Mouse (Mus musculus): ENCODE measurements around the gene Zc2hc1c. TPM values are rescaled to one million over a fixed set of nuclear protein-coding genes. Genes with fewer than 3 reads are reported as not detected.

Zc2hc1c gene
- polyA plus RNA-seq, 1 experiment from 2014 or later = 2.1 TPM

DNA sequence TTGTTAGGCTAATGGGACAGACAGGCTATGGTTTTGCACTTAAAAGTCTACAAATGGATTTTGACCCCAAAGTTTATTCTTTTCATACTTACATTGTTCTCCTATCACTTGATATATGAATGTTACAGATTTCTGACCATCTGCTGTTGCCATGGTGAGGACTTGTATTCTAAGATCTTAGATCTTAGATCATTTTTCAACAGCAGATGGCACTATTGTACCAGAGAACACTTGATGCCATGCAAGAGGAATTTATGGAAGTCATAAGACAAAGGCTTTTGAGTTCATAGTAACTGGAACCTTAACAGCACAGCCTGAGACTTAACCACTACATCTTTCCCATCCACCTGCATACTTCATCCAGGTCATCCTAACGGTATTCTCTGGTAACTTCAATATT is 52.7 kb downstream of the Zc2hc1c start:
- H3K36me3 ChIP-seq (ENCODE audit: control insufficient read depth, insufficient read depth, low read length) = no peaks in the 10 kb centered on the region
- 53% methylated on average over 1 of the region's 1 CpGs for WGBS
- H3K4me3 ChIP-seq (replicated peaks; ENCODE audit: low read length) = no peak overlapping the region
- no peak overlapping the region for H3K27ac ChIP-seq (ENCODE audit: low read length)
- H3K27me3 ChIP-seq (ENCODE audit: control insufficient read depth, insufficient read depth, low read length) = no peaks in the 10 kb centered on the region
- no peaks in the 10 kb centered on the region for H3K9me3 ChIP-seq (replicated peaks; ENCODE audit: control insufficient read depth, low read length)
- ATAC-seq (ENCODE audit: insufficient read depth, low FRiP score) = no peak
- peaks cover 23% of the 10 kb centered on the region for H3K4me1 ChIP-seq (ENCODE audit: control insufficient read depth, insufficient read depth, low read length)
- no peak overlapping the region for H3K4me2 ChIP-seq (ENCODE audit: low read depth, low read length)
- H3K9ac ChIP-seq (ENCODE audit: low read length) = no peak overlapping the region

GRCm38 (mm10) chr12:85342310-85342709 is 53.9 kb downstream of the Zc2hc1c start:
- no peak overlapping the region for H3K9ac ChIP-seq (ENCODE audit: low read length)
- peaks cover 22% of the 10 kb centered on the region for H3K4me1 ChIP-seq (ENCODE audit: control insufficient read depth, insufficient read depth, low read length)
- H3K27ac ChIP-seq (ENCODE audit: low read length) = no peak overlapping the region
- H3K4me3 ChIP-seq (replicated peaks; ENCODE audit: low read length) = no peak overlapping the region
- H3K9me3 ChIP-seq (replicated peaks; ENCODE audit: control insufficient read depth, low read length) = no peaks in the 10 kb centered on the region
- WGBS = 71% methylated on average over 4 of the region's 4 CpGs
- ATAC-seq (ENCODE audit: insufficient read depth, low FRiP score) = no peak
- no peak overlapping the region for H3K4me2 ChIP-seq (ENCODE audit: low read depth, low read length)
- no peaks in the 10 kb centered on the region for H3K27me3 ChIP-seq (ENCODE audit: control insufficient read depth, insufficient read depth, low read length)
- H3K36me3 ChIP-seq (ENCODE audit: control insufficient read depth, insufficient read depth, low read length) = no peaks in the 10 kb centered on the region

DNA sequence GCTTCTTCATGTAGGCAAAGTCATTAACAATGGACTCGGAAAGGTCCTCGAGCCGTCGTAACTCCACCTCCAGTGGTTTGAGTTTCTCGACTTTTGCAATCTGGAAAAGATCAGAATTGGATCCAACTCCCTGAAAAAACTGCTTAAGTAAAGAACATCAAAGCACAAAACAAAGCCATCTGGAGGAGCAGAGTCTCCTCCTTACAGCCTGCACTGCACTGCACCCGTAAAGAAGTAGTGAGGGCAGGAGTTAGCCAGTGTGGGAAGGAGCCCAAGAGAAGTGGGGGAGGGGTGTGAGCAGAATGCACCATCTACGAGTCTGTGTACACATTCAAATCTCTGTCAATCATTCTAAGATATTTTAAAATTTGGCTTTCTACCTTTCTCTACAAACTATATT is 55.9 kb downstream of the Zc2hc1c start:
- Histone ChIP-seq H3K9ac (ENCODE audit: low read length) (no peak overlapping the region), H3K4me3 (replicated peaks; ENCODE audit: low read length) (no peak overlapping the region), H3K27ac (ENCODE audit: low read length) (no peak overlapping the region), H3K9me3 (replicated peaks; ENCODE audit: control insufficient read depth, low read length) (no peaks in the 10 kb centered on the region), H3K4me2 (ENCODE audit: low read depth, low read length) (no peak overlapping the region), H3K36me3 (ENCODE audit: control insufficient read depth, insufficient read depth, low read length) (0 out of 2 replicates have a peak, but pooled peaks cover 3% of the 10 kb centered on the region), H3K4me1 (ENCODE audit: control insufficient read depth, insufficient read depth, low read length) (peaks cover 11% of the 10 kb centered on the region; the same call in 1 of the 2 replicates), H3K27me3 (ENCODE audit: control insufficient read depth, insufficient read depth, low read length) (no peaks in the 10 kb centered on the region)
- WGBS = 63% methylated on average over 7 of the region's 7 CpGs
- ATAC-seq (ENCODE audit: insufficient read depth, low FRiP score) = no peak

DNA sequence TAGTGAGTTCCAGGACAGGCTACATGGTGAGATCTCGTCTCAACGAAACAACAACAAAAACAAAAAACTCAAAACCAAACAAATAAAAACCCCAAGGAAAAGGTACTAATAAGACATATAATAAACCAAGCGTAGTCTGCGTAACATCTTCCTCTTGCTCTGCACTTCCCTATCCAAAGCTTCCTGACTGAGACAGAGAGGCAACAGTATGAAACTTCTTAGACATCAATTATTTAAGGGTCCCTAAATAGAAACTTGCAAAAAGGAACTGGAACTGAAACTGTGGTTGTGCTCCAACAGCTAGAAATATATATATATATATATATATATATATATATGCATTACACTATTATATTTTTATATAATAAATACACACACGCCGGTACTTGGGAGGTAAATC is 57.2 kb downstream of the Zc2hc1c start:
- WGBS = 87% methylated on average over 6 of the region's 6 CpGs
- H3K4me3 ChIP-seq (replicated peaks; ENCODE audit: low read length) = no peak overlapping the region
- H3K9ac ChIP-seq (ENCODE audit: low read length) = no peak overlapping the region
- H3K27ac ChIP-seq (ENCODE audit: low read length) = peak overlapping the region; percentile 31; the same call in 1 of the 2 replicates
- H3K27me3 ChIP-seq (ENCODE audit: control insufficient read depth, insufficient read depth, low read length) = no peaks in the 10 kb centered on the region
- peaks cover 7% of the 10 kb centered on the region; the same call in 1 of the 2 replicates for H3K4me1 ChIP-seq (ENCODE audit: control insufficient read depth, insufficient read depth, low read length)
- ATAC-seq (ENCODE audit: insufficient read depth, low FRiP score) = no peak
- peaks cover 3% of the 10 kb centered on the region; the same call in 1 of the 2 replicates for H3K36me3 ChIP-seq (ENCODE audit: control insufficient read depth, insufficient read depth, low read length)
- H3K9me3 ChIP-seq (replicated peaks; ENCODE audit: control insufficient read depth, low read length) = no peaks in the 10 kb centered on the region
- H3K4me2 ChIP-seq (ENCODE audit: low read depth, low read length) = no peak overlapping the region

DNA sequence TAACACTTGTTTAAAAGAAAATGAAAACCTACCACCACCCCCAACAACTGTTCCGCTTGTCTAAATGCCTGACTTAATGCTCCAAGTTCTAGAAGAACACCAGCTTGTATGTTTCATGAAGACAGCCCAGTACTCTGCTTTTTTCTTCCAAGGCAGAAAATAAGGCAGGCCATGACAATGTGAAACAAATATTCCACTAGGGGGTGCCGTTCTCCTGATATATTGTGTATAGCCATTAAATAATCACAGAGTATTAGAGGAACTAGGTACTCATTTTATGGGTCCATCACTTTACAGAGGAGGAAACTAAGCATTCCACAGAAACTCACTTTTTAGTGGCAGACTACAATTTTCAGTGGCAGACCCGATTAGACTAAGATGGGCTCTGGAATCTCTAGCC is 58.0 kb downstream of the Zc2hc1c start:
- Histone ChIP-seq H3K9ac (ENCODE audit: low read length) (no peak overlapping the region), H3K36me3 (ENCODE audit: control insufficient read depth, insufficient read depth, low read length) (peaks cover 3% of the 10 kb centered on the region; the same call in 1 of the 2 replicates), H3K27ac (ENCODE audit: low read length) (peak overlapping the region; percentile 20; the same call in 1 of the 2 replicates), H3K4me3 (replicated peaks; ENCODE audit: low read length) (no peak overlapping the region), H3K4me2 (ENCODE audit: low read depth, low read length) (no peak overlapping the region), H3K4me1 (ENCODE audit: control insufficient read depth, insufficient read depth, low read length) (peaks cover 6% of the 10 kb centered on the region; the same call in 1 of the 2 replicates), H3K27me3 (ENCODE audit: control insufficient read depth, insufficient read depth, low read length) (no peaks in the 10 kb centered on the region), H3K9me3 (replicated peaks; ENCODE audit: control insufficient read depth, low read length) (no peaks in the 10 kb centered on the region)
- 38% methylated on average over 3 of the region's 3 CpGs for WGBS
- ATAC-seq (ENCODE audit: insufficient read depth, low FRiP score) = peak; percentile 75

- no peak overlapping the region for H3K4me3 ChIP-seq (replicated peaks; ENCODE audit: low read length)
- peaks cover 3% of the 10 kb centered on the region; the same call in 1 of the 2 replicates for H3K36me3 ChIP-seq (ENCODE audit: control insufficient read depth, insufficient read depth, low read length)
- H3K9me3 ChIP-seq (replicated peaks; ENCODE audit: control insufficient read depth, low read length) = no peaks in the 10 kb centered on the region
- no peak overlapping the region for H3K4me2 ChIP-seq (ENCODE audit: low read depth, low read length)
- ATAC-seq (ENCODE audit: insufficient read depth, low FRiP score) = no peak
- H3K27ac ChIP-seq (ENCODE audit: low read length) = peak overlapping the region; percentile 38; the same call in 1 of the 2 replicates
- H3K9ac ChIP-seq (ENCODE audit: low read length) = no peak overlapping the region
- 0 out of 2 replicates have a peak, but pooled peaks cover 4% of the 10 kb centered on the region for H3K4me1 ChIP-seq (ENCODE audit: control insufficient read depth, insufficient read depth, low read length)
- 81% methylated on average over 3 of the region's 3 CpGs for WGBS
- H3K27me3 ChIP-seq (ENCODE audit: control insufficient read depth, insufficient read depth, low read length) = no peaks in the 10 kb centered on the region
Observed at GRCm38 (mm10) chr12:85347196-85347595, 58.8 kb downstream of the Zc2hc1c start.

DNA sequence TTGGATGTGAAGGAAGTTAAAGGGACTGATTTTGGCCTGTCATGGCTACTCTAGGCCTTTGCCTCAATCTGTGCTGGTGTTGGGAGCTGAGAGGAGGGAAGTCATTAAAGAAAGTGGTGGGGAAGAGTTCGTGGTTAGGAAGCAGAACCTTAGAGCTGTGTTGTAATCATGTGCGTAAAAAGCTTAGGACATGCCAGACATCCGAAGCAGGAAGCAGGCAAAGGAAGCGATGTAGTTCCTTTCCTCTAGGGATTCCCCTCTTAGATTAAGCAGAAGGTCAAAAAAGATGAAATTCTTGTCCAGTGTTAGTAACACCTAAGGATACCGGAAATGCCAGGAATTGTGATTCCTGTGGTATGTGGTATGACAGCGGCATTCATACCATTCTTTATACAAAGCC is 59.9 kb downstream of the Zc2hc1c start:
- H3K4me3 ChIP-seq (replicated peaks; ENCODE audit: low read length) = no peak overlapping the region
- H3K27ac ChIP-seq (ENCODE audit: low read length) = peak overlapping the region; percentile 38; the same call in 1 of the 2 replicates
- H3K9me3 ChIP-seq (replicated peaks; ENCODE audit: control insufficient read depth, low read length) = no peaks in the 10 kb centered on the region
- 74% methylated on average over 6 of the region's 6 CpGs for WGBS
- H3K36me3 ChIP-seq (ENCODE audit: control insufficient read depth, insufficient read depth, low read length) = peaks cover 4% of the 10 kb centered on the region; the same call in 1 of the 2 replicates
- no peak overlapping the region for H3K9ac ChIP-seq (ENCODE audit: low read length)
- no peak overlapping the region for H3K4me2 ChIP-seq (ENCODE audit: low read depth, low read length)
- 0 out of 2 replicates have a peak, but pooled peaks cover 4% of the 10 kb centered on the region for H3K4me1 ChIP-seq (ENCODE audit: control insufficient read depth, insufficient read depth, low read length)
- no peak for ATAC-seq (ENCODE audit: insufficient read depth, low FRiP score)
- H3K27me3 ChIP-seq (ENCODE audit: control insufficient read depth, insufficient read depth, low read length) = no peaks in the 10 kb centered on the region

Small RNAs within 50 kb of the gene (microRNA-seq; reads per million reads assigned to microRNA genes)
- not detected for gene Mir6938

Other genes with a start within 250 kb of the Zc2hc1c start
- 2.9 and 3.0 TPM in 2 replicates for gene Prox2, start 177.8 kb upstream of the Zc2hc1c start, polyA plus RNA-seq (2015; fragmentation: Nextera tagmentation; extraction: Ambion mirVana)
- 113 TPM in 2 replicates for gene Dlst, start 177.8 kb upstream of the Zc2hc1c start, polyA plus RNA-seq (2015; fragmentation: Nextera tagmentation; extraction: Ambion mirVana)
- gene Rps6kl1, start 137.3 kb upstream of the Zc2hc1c start, polyA plus RNA-seq (2015; fragmentation: Nextera tagmentation; extraction: Ambion mirVana) = 1.3 and 1.8 TPM in 2 replicates
- gene Pgf, start 110.8 kb upstream of the Zc2hc1c start, polyA plus RNA-seq (2015; fragmentation: Nextera tagmentation; extraction: Ambion mirVana) = 14.9 and 16.3 TPM in 2 replicates
- gene Eif2b2, start 69.1 kb upstream of the Zc2hc1c start, polyA plus RNA-seq (2015; fragmentation: Nextera tagmentation; extraction: Ambion mirVana) = 72.9 and 82.5 TPM in 2 replicates
- gene Mlh3, start 18.0 kb upstream of the Zc2hc1c start, polyA plus RNA-seq (2015; fragmentation: Nextera tagmentation; extraction: Ambion mirVana) = 6.6 and 8.4 TPM in 2 replicates
- gene Acyp1, start 153 bp upstream of the Zc2hc1c start, polyA plus RNA-seq (2015; fragmentation: Nextera tagmentation; extraction: Ambion mirVana) = 39.5 and 50.6 TPM in 2 replicates
- 16.8 and 17.1 TPM in 2 replicates for gene Nek9, start 50.8 kb downstream of the Zc2hc1c start, polyA plus RNA-seq (2015; fragmentation: Nextera tagmentation; extraction: Ambion mirVana)
- gene Tmed10, start 86.3 kb downstream of the Zc2hc1c start, polyA plus RNA-seq (2015; fragmentation: Nextera tagmentation; extraction: Ambion mirVana) = 383 and 401 TPM in 2 replicates
- 16.1 and 21.1 TPM in 2 replicates for gene Fos, start 185.3 kb downstream of the Zc2hc1c start, polyA plus RNA-seq (2015; fragmentation: Nextera tagmentation; extraction: Ambion mirVana)

All from stomach, embryonic 16.5 days (tissue).